Mouse (Mus musculus) intestine, embryonic 16.5 days (tissue): ENCODE results near the gene Lhx4. TPM values are rescaled to one million over a fixed set of nuclear protein-coding genes. Genes with fewer than 3 reads are reported as not detected.

Source experiments
- ATAC-seq: fragments of 200-750 bp; cut with Nextera tagmentation; 2 replicates; pipeline ENCODE4 v1.8.0; 2017; ENCODE audit warnings: moderate TSS enrichment, moderate library complexity
- H3K27ac ChIP-seq: fragments of 300-500 bp; sonication (generic); 2 replicates; pipeline ENCODE4 v1.5.1; 2014; ENCODE audit warnings: mild to moderate bottlenecking, low read length
- H3K27me3 ChIP-seq: fragments of 300-500 bp; sonication (generic); replicated peaks from 2 replicates; pipeline ENCODE4 v1.6.1; 2014; ENCODE audit warnings: low read length, control low read depth, mixed read lengths; ENCODE audit not compliant: control insufficient read depth, insufficient read depth
- H3K36me3 ChIP-seq: fragments of 300-500 bp; sonication (generic); 2 replicates; pipeline ENCODE4 v1.6.1; 2014; ENCODE audit warnings: low read length, control low read depth; ENCODE audit not compliant: control insufficient read depth, insufficient read depth
- H3K4me1 ChIP-seq: fragments of 300-500 bp; sonication (generic); 2 replicates; pipeline ENCODE4 v1.6.1; 2014; ENCODE audit warnings: low read length, control low read depth, mixed read lengths; ENCODE audit not compliant: control insufficient read depth, insufficient read depth
- H3K4me2 ChIP-seq: fragments of 300-500 bp; sonication (generic); 2 replicates; pipeline ENCODE4 v1.6.1; 2014; ENCODE audit warnings: low read depth, low read length, control low read depth
- H3K4me3 ChIP-seq: fragments of 300-500 bp; sonication (generic); 2 replicates; pipeline ENCODE4 v1.5.1; 2014; ENCODE audit warnings: mild to moderate bottlenecking, low read length
- H3K9ac ChIP-seq: fragments of 300-500 bp; sonication (generic); 2 replicates; pipeline ENCODE4 v1.6.1; 2014; ENCODE audit warnings: low read depth, low read length
- H3K9me3 ChIP-seq: fragments of 300-500 bp; sonication (generic); 2 replicates; pipeline ENCODE4 v1.6.1; 2016; ENCODE audit warnings: low read length, control low read depth; ENCODE audit not compliant: control insufficient read depth
- WGBS: fragments of 180-500 bp; shearing (Covaris S2); extraction: QIAGEN DNeasy Blood & Tissue Kit; methylation state at CpG from one replicate; pipeline ENCODE4 v1.1.7; 2014; 5-methylcytosine and 5-hydroxymethylcytosine counted together
- polyA plus RNA-seq: library from polyadenylated mRNA; unstranded; fragments of >200 nt; fragmentation: Nextera tagmentation; extraction: Ambion mirVana; gene quantifications from 2 replicates; pipeline ENCODE4 v1.2.1, GENCODE M21; 2015

Gene Lhx4
- polyA plus RNA-seq, 1 experiment from 2014 or later: 0.10 TPM

DNA sequence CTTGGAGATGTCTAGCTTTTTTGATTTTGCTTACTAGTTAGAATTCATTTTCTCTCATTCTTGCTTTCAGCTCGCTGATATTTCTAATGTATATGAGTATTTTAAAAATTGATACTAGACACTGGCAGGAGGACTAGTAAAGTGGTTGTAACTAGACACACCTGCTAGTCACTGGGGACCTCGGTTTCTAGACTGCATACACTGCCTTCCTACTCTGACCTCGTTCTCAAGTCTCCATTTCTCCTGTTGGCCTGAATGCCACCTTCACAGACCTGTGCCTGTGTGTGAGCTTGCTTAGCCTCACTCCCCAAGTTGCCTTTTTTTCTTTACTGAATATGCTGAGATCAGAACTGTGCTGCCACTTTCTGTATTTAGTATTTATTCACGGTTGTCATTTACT, 62.3 kb downstream of the Lhx4 start:
- Histone ChIP-seq H3K9me3 (no peaks in the 10 kb centered on the region), H3K4me1 (no peaks in the 10 kb centered on the region), H3K4me3 (no peak overlapping the region), H3K4me2 (no peak overlapping the region), H3K27ac (no peak overlapping the region), H3K27me3 (no peaks in the 10 kb centered on the region), H3K9ac (no peak overlapping the region), H3K36me3 (no peaks in the 10 kb centered on the region)
- ATAC-seq: no peak
- WGBS: 87% methylated on average over 4 of the region's 4 CpGs

DNA sequence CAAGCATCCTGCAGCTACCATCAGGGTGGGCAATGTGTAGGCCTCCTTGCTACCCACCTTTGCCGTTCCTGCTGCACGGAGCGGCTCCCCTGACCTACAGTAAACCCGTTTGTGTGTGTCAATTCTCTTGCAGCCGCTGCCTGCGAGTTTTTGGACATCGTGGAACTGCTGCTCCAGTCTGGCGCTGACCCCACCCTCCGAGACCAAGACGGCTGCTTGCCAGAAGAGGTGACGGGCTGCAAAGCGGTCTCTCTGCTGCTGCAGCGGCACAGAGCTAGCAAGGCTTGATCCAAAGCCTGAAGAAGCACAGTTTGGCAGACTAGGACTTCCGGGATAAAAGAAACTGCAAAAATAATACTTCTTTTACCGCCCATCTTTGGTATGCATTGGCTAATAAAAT, 64.7 kb downstream of the Lhx4 start:
- Histone ChIP-seq H3K27me3 (no peaks in the 10 kb centered on the region), H3K27ac (no peak overlapping the region), H3K9ac (no peak overlapping the region), H3K36me3 (no peaks in the 10 kb centered on the region), H3K4me1 (no peaks in the 10 kb centered on the region), H3K9me3 (no peaks in the 10 kb centered on the region), H3K4me3 (no peak overlapping the region), H3K4me2 (no peak overlapping the region)
- ATAC-seq: no peak
- 79% methylated on average over 15 of the region's 15 CpGs for WGBS

DNA sequence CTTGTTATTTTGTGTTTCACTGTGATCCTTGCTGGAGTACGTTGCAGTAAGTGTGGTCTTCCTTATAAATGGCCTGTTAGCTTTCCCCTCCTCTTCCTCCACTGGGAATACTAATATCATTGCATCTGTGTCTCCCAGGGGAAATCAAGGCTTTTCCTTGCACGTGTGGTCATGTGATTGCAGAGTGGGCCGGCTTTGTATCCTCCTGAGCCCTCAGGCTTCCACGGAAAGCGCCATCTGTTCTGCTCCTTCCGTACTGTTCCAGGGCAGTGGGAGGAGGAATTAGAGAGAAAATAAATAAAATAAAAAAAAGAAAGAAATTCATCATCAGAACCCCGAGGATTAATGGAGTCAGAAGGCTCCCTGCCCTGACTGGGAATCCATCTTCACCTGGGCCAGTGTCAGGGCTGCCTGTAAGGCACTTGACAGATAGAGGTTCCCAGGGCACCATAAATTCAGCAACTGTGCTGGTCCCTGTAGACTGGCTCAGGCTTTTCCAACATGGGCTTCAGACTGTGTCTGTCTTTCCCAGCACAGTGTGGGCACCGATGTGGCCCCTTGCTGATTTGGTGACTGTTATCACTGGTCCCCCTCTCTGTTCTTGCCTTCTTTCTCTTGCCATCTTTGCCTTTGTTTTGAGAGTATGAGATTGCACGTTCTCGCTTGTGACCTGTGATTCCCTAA, 70.2 kb downstream of the Lhx4 start:
- Histone ChIP-seq H3K4me2 (no peak overlapping the region), H3K9me3 (no peaks in the 10 kb centered on the region), H3K27me3 (no peaks in the 10 kb centered on the region), H3K4me3 (no peak overlapping the region), H3K36me3 (no peaks in the 10 kb centered on the region), H3K4me1 (no peaks in the 10 kb centered on the region), H3K27ac (no peak overlapping the region), H3K9ac (no peak overlapping the region)
- no peak for ATAC-seq
- 70% methylated on average over 10 of the region's 10 CpGs for WGBS

DNA sequence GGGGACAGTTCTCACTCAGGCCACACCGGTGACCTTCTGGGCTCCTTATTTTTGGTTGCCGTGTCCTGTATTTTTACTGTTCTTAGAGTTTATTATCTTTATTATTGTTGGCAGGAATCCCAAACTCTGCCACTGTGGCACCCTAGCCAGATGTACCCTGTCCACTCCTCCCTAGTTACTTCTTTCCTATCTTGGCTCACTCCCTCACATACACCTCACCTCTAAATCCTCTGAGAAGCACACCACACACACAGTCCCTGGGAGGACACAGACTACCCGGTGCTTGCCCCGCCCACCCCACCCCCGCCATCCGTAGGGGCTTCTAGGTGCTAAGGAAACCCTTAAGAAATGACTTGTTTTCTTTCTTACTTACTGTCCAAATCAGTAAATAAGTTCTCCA, 75.9 kb downstream of the Lhx4 start:
- Histone ChIP-seq H3K4me2 (no peak overlapping the region), H3K4me3 (no peak overlapping the region), H3K27me3 (no peaks in the 10 kb centered on the region), H3K36me3 (no peaks in the 10 kb centered on the region), H3K4me1 (no peaks in the 10 kb centered on the region), H3K9ac (no peak overlapping the region), H3K9me3 (no peaks in the 10 kb centered on the region), H3K27ac (no peak overlapping the region)
- no peak for ATAC-seq
- WGBS: 90% methylated on average over 6 of the region's 6 CpGs

DNA sequence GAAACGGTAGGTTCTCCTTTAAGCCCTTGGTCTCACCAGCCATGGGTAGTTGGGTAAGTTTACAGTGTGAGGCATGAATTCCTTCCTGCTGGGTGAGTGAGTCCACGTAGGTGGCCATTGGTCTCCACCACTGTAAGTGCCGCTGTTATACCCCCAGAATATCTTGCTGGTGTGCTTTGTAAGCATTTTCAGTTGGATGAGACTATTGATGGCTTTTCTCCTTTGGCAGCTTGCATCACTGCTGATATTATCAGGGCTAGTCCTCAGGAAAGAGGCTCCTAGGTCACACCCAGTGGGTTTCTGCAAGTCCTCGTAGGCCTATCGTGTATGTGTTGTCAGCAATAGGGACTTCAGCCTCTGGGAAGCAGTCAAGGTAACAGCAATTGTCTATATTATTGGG, 87.5 kb downstream of the Lhx4 start:
- Histone ChIP-seq H3K4me2 (no peak overlapping the region), H3K27me3 (no peaks in the 10 kb centered on the region), H3K4me1 (no peaks in the 10 kb centered on the region), H3K9ac (no peak overlapping the region), H3K4me3 (no peak overlapping the region), H3K9me3 (no peaks in the 10 kb centered on the region), H3K36me3 (no peaks in the 10 kb centered on the region), H3K27ac (no peak overlapping the region)
- WGBS: 80% methylated on average over 5 of the region's 5 CpGs
- ATAC-seq: no peak

DNA sequence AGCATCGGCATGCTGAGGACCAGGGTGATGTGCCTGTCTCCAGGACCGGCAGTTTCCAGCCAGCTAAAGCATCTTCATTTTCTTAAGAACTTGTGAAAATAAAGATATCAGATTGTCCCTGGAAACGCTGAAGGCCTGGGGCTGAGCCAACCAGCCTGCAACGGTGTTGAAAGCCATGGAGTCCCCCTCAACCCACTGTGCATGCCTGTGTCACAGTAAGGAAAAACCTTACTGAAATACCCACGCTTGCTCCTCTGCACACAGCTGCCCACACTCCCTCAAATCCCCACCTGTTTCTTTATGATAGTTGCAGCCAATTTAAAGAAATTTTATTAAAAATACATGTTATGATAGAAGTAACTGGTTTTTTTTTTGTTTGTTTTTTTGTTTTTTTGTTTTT, 95.2 kb downstream of the Lhx4 start:
- Histone ChIP-seq H3K4me3 (no peak overlapping the region), H3K36me3 (no peaks in the 10 kb centered on the region), H3K4me1 (no peaks in the 10 kb centered on the region), H3K27ac (no peak overlapping the region), H3K27me3 (no peaks in the 10 kb centered on the region), H3K9ac (no peak overlapping the region), H3K9me3 (no peaks in the 10 kb centered on the region), H3K4me2 (no peak overlapping the region)
- ATAC-seq: no peak
- 87% methylated on average over 5 of the region's 5 CpGs for WGBS

DNA sequence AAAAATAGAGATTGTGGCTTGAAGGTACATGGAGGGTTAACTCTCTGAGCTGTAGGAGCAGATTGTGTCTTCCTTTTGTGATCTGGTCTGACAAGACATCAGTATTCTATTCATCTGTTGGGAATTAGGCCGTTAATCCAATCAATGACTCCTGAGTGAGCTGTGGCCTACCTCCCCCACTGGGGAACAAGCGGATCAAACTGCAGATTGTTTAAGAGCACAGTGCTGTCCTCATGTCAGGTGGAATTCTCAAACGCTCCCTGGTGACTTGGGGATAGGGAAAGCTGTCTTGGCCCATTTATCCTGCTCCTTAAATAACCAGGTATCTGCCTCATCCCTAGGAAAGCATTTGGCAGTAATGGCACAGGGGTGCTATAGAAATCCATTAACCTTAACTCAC, 96.5 kb downstream of the Lhx4 start:
- Histone ChIP-seq H3K36me3 (no peaks in the 10 kb centered on the region), H3K27me3 (no peaks in the 10 kb centered on the region), H3K9ac (no peak overlapping the region), H3K4me1 (0 out of 2 replicates have a peak, but pooled peaks cover 4% of the 10 kb centered on the region), H3K4me3 (no peak overlapping the region), H3K27ac (no peak overlapping the region), H3K4me2 (no peak overlapping the region), H3K9me3 (no peaks in the 10 kb centered on the region)
- WGBS: 63% methylated on average over 3 of the region's 3 CpGs
- ATAC-seq: no peak

DNA sequence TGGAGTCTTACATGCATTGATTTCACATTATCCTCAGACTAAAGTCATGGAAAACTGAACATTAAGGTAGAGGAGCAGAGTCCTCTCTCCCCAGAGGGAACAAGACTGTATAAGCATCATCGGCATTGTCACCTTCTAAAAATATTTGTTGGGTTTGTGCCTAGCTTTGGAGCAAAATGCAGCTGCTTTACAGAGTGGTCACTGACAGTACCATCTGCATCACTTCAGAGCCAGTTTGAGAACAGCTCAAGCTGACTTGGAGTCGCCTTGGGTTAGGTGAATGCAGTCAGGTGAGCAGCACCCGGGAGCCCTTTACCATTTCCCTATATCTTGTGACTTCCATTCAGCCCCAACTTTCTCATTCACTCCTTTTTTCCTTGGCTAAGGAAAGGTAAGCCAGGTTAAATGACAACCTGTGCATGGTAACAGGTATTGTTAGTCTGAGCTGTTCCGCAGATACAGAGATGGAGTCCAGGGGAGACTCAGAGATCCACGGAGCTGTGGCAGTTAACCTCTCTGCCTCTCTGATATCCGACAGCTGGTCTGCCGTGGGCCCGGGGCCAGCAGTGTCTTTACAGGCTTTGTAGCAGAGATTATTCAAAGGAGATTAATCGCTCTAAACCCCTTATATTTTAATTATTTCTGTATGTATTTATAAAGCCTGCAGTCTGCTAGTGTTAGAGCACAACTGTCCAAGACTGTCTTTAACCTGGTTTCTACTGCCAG, 101.2 kb downstream of the Lhx4 start:
- H3K4me2 ChIP-seq: no peak overlapping the region
- H3K36me3 ChIP-seq: no peaks in the 10 kb centered on the region
- no peak overlapping the region for H3K4me3 ChIP-seq
- H3K9me3 ChIP-seq: no peaks in the 10 kb centered on the region
- H3K9ac ChIP-seq: no peak overlapping the region
- H3K27me3 ChIP-seq: no peaks in the 10 kb centered on the region
- 0 out of 2 replicates have a peak, but pooled peaks cover 4% of the 10 kb centered on the region for H3K4me1 ChIP-seq
- 70% methylated on average over 9 of the region's 9 CpGs for WGBS
- ATAC-seq: no peak
- H3K27ac ChIP-seq: no peak overlapping the region
